Mouse (Mus musculus) hindbrain, postnatal 0 days (tissue): Measurements from ENCODE around the gene Ncor2. TPM values are rescaled to one million over a fixed set of nuclear protein-coding genes. Genes with fewer than 3 reads are reported as not detected.
A peak's percentile ranks its signal among the peaks of the same experiment; 100 is the strongest.

Experiments
- ATAC-seq: fragments of 200-750 bp; cut with Nextera tagmentation; 2 replicates; pipeline ENCODE4 v1.8.0; 2017; ENCODE audit warnings: mild to moderate bottlenecking, moderate TSS enrichment, moderate library complexity
- DNase-seq: peaks from one replicate; pipeline ENCODE4 v3.0.0-alpha.2; 2015; ENCODE audit warnings: low spot score
- H3K27ac ChIP-seq: fragments of 300-500 bp; sonication (generic); 2 replicates; pipeline ENCODE4 v1.5.1; 2014; ENCODE audit warnings: mild to moderate bottlenecking
- H3K27me3 ChIP-seq: fragments of 300-500 bp; sonication (generic); 2 replicates; pipeline ENCODE4 v1.6.1; 2014; ENCODE audit warnings: low read length, mixed read lengths; ENCODE audit not compliant: insufficient read depth
- H3K36me3 ChIP-seq: fragments of 300-500 bp; sonication (generic); 2 replicates; pipeline ENCODE4 v1.6.1; 2014; ENCODE audit warnings: low read length, mixed read lengths; ENCODE audit not compliant: insufficient read depth
- H3K4me1 ChIP-seq: fragments of 300-500 bp; sonication (generic); 2 replicates; pipeline ENCODE4 v1.6.1; 2014; ENCODE audit warnings: antibody characterized with exemption, low read length, mixed read lengths; ENCODE audit not compliant: insufficient read depth
- H3K4me2 ChIP-seq: fragments of 300-500 bp; sonication (generic); 2 replicates; pipeline ENCODE4 v1.6.1; 2014; ENCODE audit warnings: low read depth, mild to moderate bottlenecking, low read length, moderate library complexity, mixed read lengths
- H3K4me3 ChIP-seq: fragments of 300-500 bp; sonication (generic); 2 replicates; pipeline ENCODE4 v1.5.1; 2014; ENCODE audit warnings: low read length
- H3K9ac ChIP-seq: fragments of 300-500 bp; sonication (generic); replicated peaks from 2 replicates; pipeline ENCODE4 v1.6.1; 2014; ENCODE audit warnings: mild to moderate bottlenecking, low read length, moderate library complexity, mixed read lengths
- H3K9me3 ChIP-seq: fragments of 300-500 bp; sonication (generic); 2 replicates; pipeline ENCODE4 v1.6.1; 2016; ENCODE audit warnings: low read length, mixed read lengths
- CTCF ChIP-seq: IDR thresholded peaks from 2 replicates; pipeline ENCODE4 v1.5.1; 2016; ENCODE audit warnings: antibody characterized with exemption, control low read depth, low read depth
- WGBS: fragments of 180-500 bp; shearing (Covaris S2); extraction: QIAGEN DNeasy Blood & Tissue Kit; methylation state at CpG from one replicate; pipeline ENCODE4 v1.1.7; 2014; 5-methylcytosine and 5-hydroxymethylcytosine counted together
- polyA plus RNA-seq: library from polyadenylated mRNA; unstranded; fragments of >200 nt; fragmentation: Nextera tagmentation; extraction: Ambion mirVana; gene quantifications from 2 replicates; pipeline ENCODE4 v1.2.1, GENCODE M21; 2015
- total RNA-seq: library from RNA; depleted of rRNA; stranded (reverse); fragments of >200 nt; gene quantifications from 2 replicates; pipeline ENCODE4 v1.2.3, GENCODE M21; 2014

Ncor2 gene
- total and polyA plus RNA-seq, 2 experiments from 2014 or later: 22.7 to 35.4 TPM

- no peak overlapping the region for H3K9ac ChIP-seq
- H3K9me3 ChIP-seq: no peaks in the 10 kb centered on the region
- ATAC-seq (no peak), DNase-seq (no peak)
- no peak overlapping the region for H3K4me2 ChIP-seq
- WGBS: 16% methylated on average over 8 of the region's 8 CpGs
- H3K27me3 ChIP-seq: no peaks in the 10 kb centered on the region
- H3K36me3 ChIP-seq: no peaks in the 10 kb centered on the region
- peaks cover 53% of the 10 kb centered on the region for H3K4me1 ChIP-seq
- H3K27ac ChIP-seq: peak overlapping the region; percentile 69; the same call in 1 of the 2 replicates
- TF ChIP-seq CTCF: no peak
- H3K4me3 ChIP-seq: no peak overlapping the region
Measured at GRCm38 (mm10) chr5:125163441-125164050, 15.5 kb downstream of the Ncor2 start.

- H3K27ac ChIP-seq: no peak overlapping the region
- WGBS: 79% methylated on average over 1 of the region's 3 CpGs
- H3K4me3 ChIP-seq: no peak overlapping the region
- H3K9me3 ChIP-seq: no peaks in the 10 kb centered on the region
- no peaks in the 10 kb centered on the region for H3K36me3 ChIP-seq
- DNase-seq (no peak), ATAC-seq (no peak)
- H3K27me3 ChIP-seq: no peaks in the 10 kb centered on the region
- H3K4me1 ChIP-seq: peaks cover 58% of the 10 kb centered on the region
- no peak overlapping the region for H3K9ac ChIP-seq
- H3K4me2 ChIP-seq: no peak overlapping the region
- no peak for TF ChIP-seq CTCF
Measured at GRCm38 (mm10) chr5:125162461-125162860, 16.6 kb downstream of the Ncor2 start.

DNA sequence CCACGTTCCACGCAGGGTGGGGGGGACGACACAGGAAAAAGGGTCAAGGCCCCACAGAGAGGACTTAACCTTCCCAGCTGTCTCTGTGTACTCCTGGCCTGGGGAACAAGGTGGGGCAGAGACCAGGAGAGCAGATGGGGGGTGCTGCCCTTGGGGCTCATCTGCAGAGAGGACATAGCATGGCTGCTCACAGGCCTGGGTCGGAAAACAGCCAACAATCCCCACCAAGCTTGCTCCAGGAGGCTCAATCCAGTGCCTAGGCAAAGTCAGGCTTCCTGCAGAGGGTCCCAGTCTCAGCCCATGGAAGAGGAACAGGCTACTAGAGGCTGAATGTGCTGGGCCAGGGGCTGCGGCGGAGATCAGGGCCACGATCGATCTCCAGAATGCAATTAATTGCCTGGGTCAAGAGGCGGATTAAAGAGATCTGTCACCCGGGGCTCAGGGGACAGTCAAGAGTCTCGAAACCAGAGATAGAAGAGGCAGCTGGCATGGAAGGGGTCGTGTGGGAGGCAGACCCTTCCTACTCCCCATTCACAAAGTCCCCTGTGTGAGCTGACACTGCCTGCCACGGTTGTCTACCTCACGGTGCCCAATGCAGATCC, 19.1 kb downstream of the Ncor2 start:
- Histone ChIP-seq H3K27me3 (no peaks in the 10 kb centered on the region), H3K4me3 (no peak overlapping the region), H3K9ac (peak overlapping the region; percentile 4; the same call in 1 of the 2 replicates), H3K27ac (peak overlapping the region; percentile 83), H3K9me3 (no peaks in the 10 kb centered on the region), H3K36me3 (no peaks in the 10 kb centered on the region), H3K4me2 (no peak overlapping the region), H3K4me1 (peaks cover 73% of the 10 kb centered on the region)
- 22% methylated on average over 14 of the region's 14 CpGs for WGBS
- no peak for DNase-seq
- ATAC-seq: 0 out of 2 replicates have a peak, but pooled peaks have one; percentile 1
- no peak for TF ChIP-seq CTCF

DNA sequence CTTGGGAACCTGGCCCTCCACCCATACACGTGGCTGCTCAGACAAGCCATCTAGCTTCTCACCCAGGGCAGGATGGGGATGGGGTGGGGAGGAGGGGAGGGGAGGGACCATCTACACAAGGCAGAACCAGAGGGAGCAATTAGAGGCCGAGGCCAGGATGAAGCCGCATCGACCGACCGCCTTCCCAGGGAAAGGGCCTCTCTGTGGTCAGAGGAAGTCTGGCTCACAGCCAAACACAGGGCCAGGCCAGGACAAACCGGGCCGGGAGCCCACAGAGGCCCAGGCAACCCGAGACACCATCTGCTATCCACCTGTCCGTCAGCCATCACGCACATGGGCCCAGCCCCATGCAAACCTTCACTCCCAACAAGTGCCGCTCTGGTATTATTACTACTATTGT, 19.7 kb downstream of the Ncor2 start:
- ATAC-seq: peak; percentile 75
- WGBS: 6% methylated on average over 12 of the region's 12 CpGs
- Histone ChIP-seq H3K9me3 (no peaks in the 10 kb centered on the region), H3K27ac (peak overlapping the region; percentile 83), H3K9ac (peak overlapping the region; percentile 46; the same call in 1 of the 2 replicates), H3K4me2 (peak overlapping the region; percentile 41), H3K27me3 (no peaks in the 10 kb centered on the region), H3K4me3 (no peak overlapping the region), H3K4me1 (peaks cover 73% of the 10 kb centered on the region), H3K36me3 (no peaks in the 10 kb centered on the region)
- no peak for TF ChIP-seq CTCF
- peak; percentile 93 for DNase-seq

- Histone ChIP-seq H3K9ac (peak overlapping the region; percentile 46), H3K4me2 (peak overlapping the region; percentile 41), H3K36me3 (no peaks in the 10 kb centered on the region), H3K4me1 (peaks cover 72% of the 10 kb centered on the region), H3K27me3 (no peaks in the 10 kb centered on the region), H3K4me3 (no peak overlapping the region), H3K27ac (peak overlapping the region; percentile 83), H3K9me3 (no peaks in the 10 kb centered on the region)
- WGBS: 13% methylated on average over 21 of the region's 21 CpGs
- DNase-seq (peak; percentile 71), ATAC-seq (peak; percentile 24; the same call in 1 of the 2 replicates)
- TF ChIP-seq CTCF: no peak
Measured at GRCm38 (mm10) chr5:125158232-125158961, 20.6 kb downstream of the Ncor2 start.

GRCm38 (mm10) chr5:125157375-125158033, 21.5 kb downstream of the Ncor2 start:
- ATAC-seq: no peak
- peak overlapping the region; percentile 83 for H3K27ac ChIP-seq
- H3K36me3 ChIP-seq: no peaks in the 10 kb centered on the region
- H3K4me1 ChIP-seq: peaks cover 69% of the 10 kb centered on the region
- no peaks in the 10 kb centered on the region for H3K9me3 ChIP-seq
- no peak overlapping the region for H3K4me3 ChIP-seq
- peak; percentile 13; the same call in 1 of the 2 replicates for TF ChIP-seq CTCF
- H3K4me2 ChIP-seq: no peak overlapping the region
- peak; percentile 5 for DNase-seq
- no peaks in the 10 kb centered on the region for H3K27me3 ChIP-seq
- H3K9ac ChIP-seq: no peak overlapping the region
- WGBS: 41% methylated on average over 8 of the region's 8 CpGs
